9 mouse cellular contexts compared by ENCODE assay signal in genomic region chr3:85299649-85300550, GRCm38 (mm10).
DNase-seq lines count a peak whose midpoint lies in the region; ATAC-seq and TF ChIP-seq lines count a peak whose summit lies in the region.
"Had no signal": no experiment of that assay in that cellular context is flagged by ENCODE, and none has a peak within 500 bp of the region (broad histone marks: within the 10 kb centered on the region; RNA-seq: fewer than 3 reads in every experiment).

No protein-coding gene starts in this region.

- no peak overlapping the region for H3K27ac ChIP-seq in forebrain, embryonic 11.5 days (ENCODE audit: low read depth, low read length)
- H3K27ac ChIP-seq in thymus, adult 2 months (ENCODE audit: control insufficient read depth, insufficient read depth, low read length): no peak overlapping the region

- TF ChIP-seq POLR2A in thymus, adult 2 months (IDR thresholded peaks at IDR 0.05; ENCODE audit: control insufficient read depth, extremely low read depth, insufficient read depth, low read length, poor library complexity): no peak

- H3K4me3 ChIP-seq in forebrain, embryonic 11.5 days (ENCODE audit: low read depth, low read length): no peak overlapping the region
- H3K4me3 ChIP-seq in thymus, adult 2 months (ENCODE audit: control insufficient read depth, insufficient read depth, low read length): no peak overlapping the region

- no peaks in the 10 kb centered on the region for H3K27me3 ChIP-seq in forebrain, embryonic 11.5 days (ENCODE audit: control insufficient read depth, insufficient read depth, low read length)
- no peaks in the 10 kb centered on the region for H3K27me3 ChIP-seq in thymus, adult 2 months (ENCODE audit: control insufficient read depth, insufficient read depth, low read length)

- H3K4me2 ChIP-seq in forebrain, embryonic 11.5 days (ENCODE audit: low read depth, low read length, severe bottlenecking): no peak overlapping the region

- H3K4me1 ChIP-seq in forebrain, embryonic 11.5 days (replicated peaks; ENCODE audit: control insufficient read depth, insufficient read depth, low read length): no peaks in the 10 kb centered on the region
- no peaks in the 10 kb centered on the region for H3K4me1 ChIP-seq in thymus, adult 2 months (replicated peaks; ENCODE audit: control insufficient read depth, insufficient read depth, low read length)

- peak; percentile 60; the same call in 1 of the 2 replicates for ATAC-seq in forebrain, embryonic 11.5 days (replicated peaks; ENCODE audit: low FRiP score)

- H3K9ac ChIP-seq in forebrain, embryonic 11.5 days (ENCODE audit: low read length): no peak overlapping the region

- intact Hi-C loops in gastrocnemius, postnatal 14 days (cut with DNase I; ENCODE audit: low total_unique reads): no loop called here

- 64% methylated on average over 18 of the region's 18 CpGs for WGBS in forebrain, embryonic 11.5 days
- WGBS in thymus, adult 2 months: 90% methylated on average over 18 of the region's 18 CpGs

- DNase-seq in gastrocnemius, postnatal 14 days: peak; percentile 27
- DNase-seq in gastrocnemius, adult 8-10 months (ENCODE audit: low spot score in 2 of 2): no peak
- DNase-seq in brain, embryonic 18.5 days (ENCODE audit: low read depth, low spot score): peak; percentile 64
- DNase-seq in forebrain, embryonic 11.5 days (ENCODE audit: low spot score): peak; percentile 62
- DNase-seq in mesoderm, embryonic 11.5 days (ENCODE audit: low read depth, low spot score): peak; percentile 7
- no peak for DNase-seq in thymus, adult 2 months
- no peak for DNase-seq in T-cell, adult 2 months (ENCODE audit: low spot score)
- no peak for DNase-seq in kidney, adult 18-20 months
- DNase-seq: lung, postnatal 36 days had no signal

- TF ChIP-seq CTCF in thymus, adult 2 months (IDR thresholded peaks at IDR 0.05; ENCODE audit: borderline replicate concordance, control insufficient read depth, extremely low read depth, insufficient read depth, low read length, poor library complexity): no peak

- H3K9me3 ChIP-seq in forebrain, embryonic 11.5 days (ENCODE audit: control insufficient read depth, low read length): no peaks in the 10 kb centered on the region

- no peaks in the 10 kb centered on the region for H3K36me3 ChIP-seq in forebrain, embryonic 11.5 days (ENCODE audit: control insufficient read depth, insufficient read depth, low read length)
- no peaks in the 10 kb centered on the region for H3K36me3 ChIP-seq in thymus, adult 2 months (ENCODE audit: control insufficient read depth, insufficient read depth, low read length)

Comparison
In these comparisons a context has a peak if more than half of its experiments do, and no peak if none do; other contexts are left out.
1. DNase-seq: peak in gastrocnemius, postnatal 14 days (single experiment), brain, embryonic 18.5 days (single experiment), forebrain, embryonic 11.5 days (single experiment) and mesoderm, embryonic 11.5 days (single experiment); none in gastrocnemius, adult 8-10 months (0 of 2), thymus, adult 2 months (single experiment), T-cell, adult 2 months (single experiment) and kidney, adult 18-20 months (single experiment).